Mouse (Mus musculus): ENCODE results near the gene Gm3002. TPM values are rescaled to one million over a fixed set of nuclear protein-coding genes. Genes with fewer than 3 reads are reported as not detected.
"Not testable (repeated sequence)": the region's sequence is repeated elsewhere in the genome, so short reads cannot be mapped to it uniquely, and the experiment has no call there.

Gene Gm3002
- not detected for total RNA-seq (2021)
- long read RNA-seq, experiment 1, partial matches to known transcripts: 0 of 1 reads
- long read RNA-seq, experiment 1, other reads (novel, unspliced or antisense): 1 of 1 reads
- long read RNA-seq, experiment 2: 0 reads

DNA sequence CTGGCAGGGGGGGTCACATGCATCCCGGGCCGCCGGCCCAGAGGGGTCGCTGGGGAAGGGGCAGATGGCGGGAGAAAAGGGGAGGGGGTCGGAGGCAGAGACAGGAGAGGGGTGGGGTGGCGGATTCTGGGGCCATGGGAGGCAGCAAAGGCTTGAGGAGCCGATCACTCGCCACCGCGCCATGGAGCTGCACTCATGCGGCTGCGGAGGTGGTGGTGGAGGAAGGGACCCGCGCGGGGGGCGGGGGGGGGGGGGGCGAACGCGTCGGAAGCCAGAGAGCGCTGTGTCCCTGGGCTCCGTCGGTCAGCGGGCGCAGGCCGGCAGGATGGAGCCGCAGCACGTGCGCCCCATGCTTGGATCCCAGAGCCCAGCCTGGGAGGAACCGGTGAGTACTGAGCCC, at the start of gene Gm3002:
TSS of gene Gm3002 (plus strand) at position 301 of the 400 bp plus-strand sequence.
- H3K4me3 ChIP-seq; intact Hi-C loops (cut with DNase I); H3K27ac ChIP-seq; DNase-seq: not testable (repeated sequence)

DNA sequence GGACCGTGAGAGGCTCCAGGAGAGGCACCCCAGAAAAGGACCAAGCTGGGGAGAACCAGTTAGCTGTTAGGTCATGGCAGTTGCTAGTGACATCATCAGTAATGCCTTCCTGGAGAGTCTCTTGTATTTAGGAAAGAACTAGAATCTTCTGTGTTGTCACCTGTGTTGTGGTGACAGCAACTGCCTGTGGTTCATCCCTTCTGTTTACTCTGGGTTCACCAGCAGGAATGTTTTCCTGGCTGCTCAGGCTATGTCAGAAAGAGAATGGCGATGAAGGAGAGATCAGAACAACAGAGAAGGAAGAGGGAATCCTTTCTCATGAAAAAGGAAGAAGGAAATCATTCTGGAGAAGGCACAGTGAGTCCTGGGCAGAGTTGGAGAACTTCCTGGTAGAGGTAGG, 36.1 kb downstream of the Gm3002 start, which contains the start of gene Gm3033:
TSS of gene Gm3033 (plus strand) at position 301 of the 400 bp plus-strand sequence.
- H3K27ac ChIP-seq; DNase-seq; H3K4me3 ChIP-seq; intact Hi-C loops (cut with DNase I): not testable (repeated sequence)

DNA sequence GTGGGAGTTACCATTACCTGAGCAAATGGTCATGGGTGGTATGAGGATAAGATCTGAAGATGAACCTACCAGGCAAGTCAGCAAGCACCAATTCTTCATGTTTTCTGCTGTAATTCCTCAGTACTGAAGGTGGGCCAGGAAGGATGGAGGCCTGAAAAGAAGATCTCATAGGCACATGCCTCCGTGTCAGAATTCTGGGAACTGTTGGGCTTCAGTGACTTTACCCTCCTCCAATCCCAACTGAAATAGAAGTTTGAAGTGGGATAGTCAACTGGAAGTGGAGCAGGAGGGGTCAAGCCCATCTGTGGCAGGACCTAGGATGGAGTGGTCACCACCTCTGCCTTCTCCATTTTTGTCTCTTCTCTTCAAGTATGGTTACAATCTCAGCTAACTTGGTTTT, 74.0 kb downstream of the Gm3002 start, which contains the start of gene Gm2916:
TSS of gene Gm2916 (plus strand) at position 301 of the 400 bp plus-strand sequence.
- DNase-seq; intact Hi-C loops (cut with DNase I); H3K4me3 ChIP-seq; H3K27ac ChIP-seq: not testable (repeated sequence)

DNA sequence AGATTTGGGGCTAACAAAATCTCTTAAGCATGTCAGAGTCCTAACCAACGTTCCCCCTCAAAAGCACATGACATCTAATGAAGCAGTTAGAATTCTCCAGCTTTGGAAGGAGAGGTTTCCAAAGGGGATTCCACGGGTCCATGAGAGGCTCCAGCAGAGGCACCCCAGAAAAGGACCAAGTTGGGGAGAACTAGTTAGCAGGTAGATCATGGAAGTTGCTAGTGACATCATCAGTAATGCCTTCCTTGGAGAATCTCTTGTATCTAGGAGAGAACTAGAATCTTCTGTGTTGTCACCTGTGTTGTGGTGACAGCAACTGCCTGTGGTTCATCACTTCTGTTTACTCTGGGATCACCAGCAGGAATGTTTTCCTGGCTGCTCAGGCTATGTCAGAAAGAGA, 121.6 kb downstream of the Gm3002 start, which contains the start of gene Gm3029:
TSS of gene Gm3029 (plus strand) at position 301 of the 400 bp plus-strand sequence.
- H3K4me3 ChIP-seq; intact Hi-C loops (cut with DNase I); H3K27ac ChIP-seq; DNase-seq: not testable (repeated sequence)

DNA sequence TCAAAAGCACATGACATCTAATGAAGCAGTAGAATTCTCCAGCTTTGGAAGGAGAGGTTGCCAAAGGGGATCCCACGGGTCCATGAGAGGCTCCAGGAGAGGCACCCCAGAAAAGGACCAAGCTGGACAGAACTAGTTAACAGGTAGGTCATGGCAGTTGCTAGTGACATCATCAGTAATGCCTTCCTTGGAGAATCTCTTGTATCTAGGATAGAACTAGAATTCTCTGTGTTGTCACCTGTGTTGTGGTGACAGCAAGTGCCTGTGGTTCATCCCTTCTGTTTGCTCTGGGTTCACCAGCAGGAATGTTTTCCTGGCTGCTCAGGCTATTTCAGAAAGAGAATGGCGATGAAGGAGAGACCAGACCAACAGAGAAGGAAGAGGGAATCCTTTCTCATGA, 153.4 kb downstream of the Gm3002 start, which contains the start of gene Gm3095:
TSS of gene Gm3095 (plus strand) at position 301 of the 400 bp plus-strand sequence.
- DNase-seq; intact Hi-C loops (cut with DNase I); H3K27ac ChIP-seq; H3K4me3 ChIP-seq: not testable (repeated sequence)

DNA sequence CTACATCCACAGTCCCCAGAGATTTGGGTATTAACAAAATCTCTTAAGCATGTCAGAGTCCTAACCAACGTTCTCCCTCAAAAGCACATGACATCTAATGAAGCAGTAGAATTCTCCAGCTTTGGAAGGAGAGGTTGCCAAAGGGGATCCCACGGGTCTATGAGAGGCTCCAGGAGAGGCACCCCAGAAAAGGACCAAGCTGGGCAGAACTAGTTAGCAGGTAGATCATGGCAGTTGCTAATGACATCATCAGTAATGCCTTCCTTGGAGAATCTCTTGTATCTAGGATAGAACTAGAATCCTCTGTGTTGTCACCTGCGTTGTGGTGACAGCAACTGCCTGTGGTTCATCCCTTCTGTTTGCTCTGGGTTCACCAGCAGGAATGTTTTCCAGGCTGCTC, 188.2 kb downstream of the Gm3002 start, which contains the start of gene Gm3099:
TSS of gene Gm3099 (plus strand) at position 301 of the 400 bp plus-strand sequence.
- H3K4me3 ChIP-seq; intact Hi-C loops (cut with DNase I); DNase-seq; H3K27ac ChIP-seq: not testable (repeated sequence)

Other genes starting within 250 kb of the Gm3002 start
- not detected for gene Gm3012, start 175.6 kb upstream of the Gm3002 start, total RNA-seq (2021)
- gene Gm3020, start 158.0 kb upstream of the Gm3002 start, total RNA-seq (2021): under 1 TPM in 1 of 2 experiments, not detected in 1; 0.20 TPM
- not detected for gene Gm3043, start 121.3 kb upstream of the Gm3002 start, total RNA-seq (2021)
- gene Gm3033, start 36.2 kb downstream of the Gm3002 start, total RNA-seq (2021): not detected
- not detected for gene Gm2916, start 74.1 kb downstream of the Gm3002 start, total RNA-seq (2021)
- not detected for gene Gm3029, start 121.7 kb downstream of the Gm3002 start, total RNA-seq (2021)
- gene Gm3095, start 153.5 kb downstream of the Gm3002 start, total RNA-seq (2021): not detected
- gene Gm3099, start 188.3 kb downstream of the Gm3002 start, total RNA-seq (2021): not detected
- under 1 TPM in 1 of 2 experiments, not detected in 1; 0.26 TPM for gene Gm5796, start 213.9 kb downstream of the Gm3002 start, total RNA-seq (2021)